Mouse (Mus musculus) fat pad, adult 2 months (tissue): Measurements from ENCODE around the gene Anp32a.

ENCODE experiments used
- DNase-seq: peaks from one replicate; pipeline ENCODE4 v3.0.0-alpha.2; 2011; ENCODE audit warnings: low read depth, low spot score; ENCODE audit errors: extremely low read depth

Anp32a gene

GRCm38 (mm10) chr9:62341123-62341486 lies at the start of gene Anp32a:
Gene Anp32a, plus strand, starts transcription at chr9:62341293.
- DNase-seq: peak; percentile 31

DNA sequence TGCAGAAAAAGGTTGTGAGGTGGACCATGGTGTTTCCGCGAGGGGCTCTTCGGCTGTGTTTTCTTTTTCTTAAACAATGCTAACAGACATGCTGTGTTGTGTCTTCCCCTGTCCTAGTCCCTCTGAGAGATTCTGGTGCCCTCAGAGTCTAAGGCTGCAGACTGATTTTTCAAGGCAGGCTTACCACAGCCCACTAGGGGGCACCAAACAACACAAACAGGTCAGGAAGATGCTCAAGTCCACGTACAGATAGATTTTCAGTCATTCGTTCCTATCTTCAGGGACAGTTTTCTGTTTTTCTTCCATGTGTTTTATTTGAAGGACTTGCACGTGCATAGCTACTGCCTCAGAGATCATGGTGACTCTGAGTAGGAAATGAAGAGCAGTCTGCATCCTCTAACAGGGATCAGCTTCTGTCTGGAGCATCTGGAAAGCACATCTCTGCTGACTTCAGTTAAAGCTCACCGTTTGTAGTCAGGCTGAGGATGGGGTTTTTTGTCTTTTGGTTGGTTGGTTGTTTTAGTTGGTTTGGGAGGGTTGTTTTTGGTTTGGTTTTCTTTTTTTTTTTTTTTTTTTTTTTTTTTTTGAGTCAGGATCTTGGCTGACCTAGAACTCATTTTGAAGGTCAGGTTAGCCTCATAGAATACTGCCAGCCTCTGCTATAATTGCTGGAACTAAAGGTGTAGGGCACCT lies 45.9 kb upstream of the Anp32a start:
- DNase-seq: no peak

GRCm38 (mm10) chr9:62296891-62297290 lies 44.2 kb upstream of the Anp32a start:
- DNase-seq: no peak

- no peak for DNase-seq
These were observed 25.5 kb upstream of the Anp32a start for GRCm38 (mm10) chr9:62315556-62315955.

GRCm38 (mm10) chr9:62318729-62319128 lies 22.4 kb upstream of the Anp32a start:
- DNase-seq: no peak

- DNase-seq: no peak
These were observed 17.3 kb upstream of the Anp32a start for GRCm38 (mm10) chr9:62323816-62324215.

DNA sequence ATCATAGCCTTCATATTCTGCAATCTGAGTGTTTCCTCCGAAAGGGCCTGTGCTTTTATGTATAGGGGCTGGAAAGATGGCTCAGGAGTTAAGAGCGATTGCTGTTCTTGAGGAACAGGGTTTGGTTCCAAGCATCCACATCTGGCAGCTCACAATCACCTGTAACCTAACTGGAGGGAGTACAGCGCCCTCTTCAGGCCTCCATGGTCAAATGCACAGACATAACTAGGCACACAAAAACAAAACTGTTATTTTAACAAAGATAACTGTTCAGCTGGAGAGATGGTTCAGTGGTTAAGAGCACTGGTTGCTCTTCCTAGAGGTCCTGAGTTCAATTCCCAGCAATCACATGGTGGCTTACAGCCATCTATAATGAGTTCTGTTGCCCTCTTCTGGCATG lies 15.1 kb upstream of the Anp32a start:
- no peak for DNase-seq

DNA sequence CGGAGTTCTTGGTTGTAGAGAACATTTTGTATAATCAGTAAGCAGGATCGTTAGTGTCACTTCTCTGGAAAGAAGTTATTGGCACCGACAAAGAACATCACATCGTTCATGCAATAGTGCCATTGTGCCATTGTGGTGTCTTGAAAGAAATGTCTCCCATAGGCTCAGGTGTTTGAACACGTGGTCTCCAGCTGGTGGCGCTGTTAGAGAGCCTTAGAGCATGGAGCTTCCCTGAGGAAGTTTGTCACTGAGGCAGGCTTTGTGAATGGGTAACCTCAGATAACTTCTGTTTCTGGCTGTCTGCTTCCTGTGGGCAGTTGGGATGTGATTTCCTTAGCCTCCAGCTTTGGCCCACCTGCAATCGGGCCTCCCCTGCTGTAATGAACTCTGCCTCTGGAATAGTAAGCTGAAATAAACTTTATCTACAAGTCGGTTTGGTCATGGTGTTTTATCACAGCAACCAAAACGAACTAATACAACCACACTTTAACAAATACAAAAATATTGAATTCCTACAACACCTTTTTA lies 6.7 kb upstream of the Anp32a start:
- DNase-seq: no peak

DNA sequence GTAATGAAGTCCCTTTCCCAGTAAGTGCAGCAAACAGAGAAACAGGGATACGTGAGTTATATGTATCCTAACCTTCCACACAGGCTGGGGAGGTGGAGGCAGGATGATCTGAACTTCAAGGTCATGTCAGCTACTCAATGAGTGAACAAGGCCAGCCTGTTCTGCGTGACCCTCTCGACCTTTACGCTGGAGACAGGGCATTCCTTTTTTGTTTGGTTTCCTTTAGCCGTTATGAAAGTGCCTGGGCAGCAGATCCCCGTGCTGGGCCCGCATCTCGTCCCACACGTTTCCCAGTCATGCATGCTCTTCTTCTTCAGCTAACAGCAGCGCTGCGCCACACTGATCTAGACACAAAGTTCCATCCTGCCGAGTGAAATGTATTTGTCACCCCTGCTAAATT lies 5.7 kb upstream of the Anp32a start:
- DNase-seq: no peak

DNA sequence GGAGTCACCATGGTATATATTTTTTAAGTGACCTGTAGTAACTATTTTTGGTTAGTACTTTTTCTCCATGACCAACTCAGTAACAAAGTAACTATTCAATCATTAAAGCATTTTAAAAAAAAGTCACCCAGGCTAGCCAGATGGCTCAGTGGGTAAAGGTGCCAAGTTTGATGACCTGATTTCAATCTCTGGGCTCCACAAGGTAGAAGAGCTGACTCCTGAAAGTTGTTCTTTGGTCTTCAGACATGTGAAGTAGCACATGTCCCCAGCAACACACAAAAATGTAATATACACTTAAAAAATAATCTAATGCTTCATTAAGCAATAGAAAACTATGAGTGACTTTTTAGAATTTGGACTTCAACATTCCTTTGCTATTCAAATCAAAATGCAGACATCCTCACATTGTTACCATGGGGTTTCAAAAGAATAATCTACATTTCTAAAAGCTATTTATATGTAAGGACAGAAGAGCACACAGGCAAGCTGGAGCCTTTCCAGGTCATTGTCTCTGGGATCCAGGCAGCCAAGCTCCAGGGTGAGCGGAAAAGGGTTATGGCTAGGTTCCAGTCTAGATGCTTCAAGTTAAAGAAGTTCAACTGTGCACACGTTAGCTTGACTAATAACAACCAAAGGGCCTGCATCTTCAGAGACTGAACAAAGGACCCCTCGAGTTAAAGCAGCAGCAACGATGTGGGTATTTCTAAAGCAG lies 3.0 kb upstream of the Anp32a start:
- DNase-seq: no peak

GRCm38 (mm10) chr9:62338636-62339191 lies 2.4 kb upstream of the Anp32a start:
- no peak for DNase-seq

- DNase-seq: no peak
These were observed 581 bp upstream of the Anp32a start for GRCm38 (mm10) chr9:62340301-62341122.

DNA sequence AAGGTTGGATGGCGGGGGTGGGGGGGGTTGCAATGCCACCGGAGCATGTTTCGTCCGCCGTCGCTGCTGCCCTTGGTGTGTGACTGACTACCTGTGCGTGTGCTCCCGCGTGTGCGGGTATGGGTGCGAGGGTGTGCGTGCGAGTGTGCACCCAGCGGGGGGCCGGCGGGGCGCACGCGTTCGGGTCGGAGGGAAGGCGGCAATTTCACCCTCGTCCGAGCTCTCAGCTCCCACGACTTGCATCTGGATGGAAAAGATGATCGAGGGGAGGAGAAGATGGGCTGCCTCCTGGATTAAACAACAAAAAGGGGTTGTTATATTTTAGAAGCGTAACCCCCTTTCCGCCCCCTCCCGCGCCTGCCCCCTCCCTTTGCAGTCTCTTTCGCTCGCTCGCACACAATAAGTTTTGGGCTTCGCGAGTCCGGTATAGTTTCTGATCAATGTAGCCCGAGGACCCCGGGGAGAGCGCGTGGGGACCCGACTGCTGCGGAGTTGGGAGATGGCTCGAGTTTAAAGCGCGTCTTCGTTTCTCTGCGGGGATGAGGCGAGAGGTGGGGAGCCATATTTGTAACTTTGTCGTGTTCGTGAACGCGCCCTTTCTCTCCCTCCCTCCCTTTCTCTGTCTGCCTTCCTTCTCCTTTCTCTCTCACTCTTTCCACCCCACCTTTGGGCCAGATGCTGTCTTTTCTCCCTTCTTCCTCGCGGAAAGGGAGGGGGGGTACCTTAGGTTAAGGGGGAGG lies 778 bp downstream of the Anp32a start:
- no peak for DNase-seq

DNA sequence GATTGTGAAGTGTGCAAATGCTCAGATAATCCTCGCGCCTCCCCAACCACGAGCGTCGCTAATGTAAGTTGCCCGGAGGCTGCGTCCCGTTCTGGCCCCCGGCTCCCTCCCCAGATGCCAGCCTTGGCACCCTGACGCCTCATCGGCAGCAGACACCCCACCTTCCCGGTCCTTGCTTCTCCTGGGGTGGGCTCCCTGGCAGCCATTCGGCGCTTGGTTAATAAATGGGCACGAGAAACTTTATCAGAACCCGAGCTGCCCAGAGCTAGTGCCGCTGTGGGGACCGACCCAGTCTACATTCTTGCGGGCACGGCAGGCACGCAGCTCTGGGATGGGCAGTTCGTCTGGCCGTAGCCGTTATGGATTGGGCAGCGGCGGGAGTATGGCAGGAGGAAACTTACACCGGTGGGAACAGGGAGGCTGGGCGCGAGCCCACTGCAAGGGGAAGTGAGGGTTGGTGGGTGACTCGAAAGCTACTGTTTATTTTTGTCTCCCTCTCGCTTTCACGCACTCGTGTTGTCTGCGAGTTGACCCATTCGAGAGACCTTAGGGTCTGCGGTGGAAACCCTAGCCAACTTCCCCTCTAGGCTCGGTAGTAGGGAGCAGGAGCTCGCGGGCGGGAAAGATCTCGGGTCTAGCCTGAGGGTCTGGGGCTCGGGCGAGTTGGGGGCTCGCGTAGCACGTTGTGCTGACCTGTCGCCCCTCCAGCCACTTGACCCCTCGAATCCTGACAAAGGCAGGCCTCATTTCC lies 1.5 kb downstream of the Anp32a start:
- no peak for DNase-seq

DNA sequence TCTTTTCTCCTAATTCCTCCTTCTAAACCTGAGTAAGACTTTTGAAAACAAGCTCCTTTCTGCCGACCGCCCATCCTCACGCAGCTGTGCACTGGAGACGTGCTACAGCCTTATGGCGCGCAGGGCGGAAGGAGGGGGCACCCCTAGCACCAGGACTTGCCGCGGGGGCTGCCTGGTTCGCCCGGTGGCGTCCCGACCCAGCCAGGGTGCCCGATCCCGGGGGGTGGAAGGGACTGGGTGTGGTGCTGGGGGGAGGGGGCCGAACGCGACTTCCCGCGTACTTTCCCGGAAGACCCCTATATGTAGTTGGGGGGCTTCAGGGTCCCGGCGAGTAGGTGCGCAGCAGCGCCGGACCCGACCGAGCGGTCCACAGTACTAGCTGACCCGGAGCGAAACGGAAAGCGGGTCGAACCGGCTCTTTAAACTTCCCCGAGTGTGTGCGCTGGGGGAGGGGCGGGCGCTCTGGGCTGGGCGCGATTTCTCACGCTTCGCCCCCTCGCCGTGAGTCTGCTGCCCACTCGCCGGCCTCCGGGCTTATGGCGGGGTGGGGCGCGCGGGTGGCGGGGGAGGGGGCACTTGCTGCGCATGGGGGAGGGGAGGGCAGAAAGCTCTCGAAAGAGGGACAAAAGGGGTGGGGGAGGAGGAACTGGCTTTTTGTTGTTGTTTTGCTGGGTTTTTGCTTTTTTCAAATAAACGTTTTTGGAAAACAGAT lies 2.3 kb downstream of the Anp32a start:
- no peak for DNase-seq

- DNase-seq: no peak
These were observed 2.9 kb downstream of the Anp32a start for GRCm38 (mm10) chr9:62343904-62344491.

GRCm38 (mm10) chr9:62344545-62344944 lies 3.5 kb downstream of the Anp32a start:
- DNase-seq: no peak

DNA sequence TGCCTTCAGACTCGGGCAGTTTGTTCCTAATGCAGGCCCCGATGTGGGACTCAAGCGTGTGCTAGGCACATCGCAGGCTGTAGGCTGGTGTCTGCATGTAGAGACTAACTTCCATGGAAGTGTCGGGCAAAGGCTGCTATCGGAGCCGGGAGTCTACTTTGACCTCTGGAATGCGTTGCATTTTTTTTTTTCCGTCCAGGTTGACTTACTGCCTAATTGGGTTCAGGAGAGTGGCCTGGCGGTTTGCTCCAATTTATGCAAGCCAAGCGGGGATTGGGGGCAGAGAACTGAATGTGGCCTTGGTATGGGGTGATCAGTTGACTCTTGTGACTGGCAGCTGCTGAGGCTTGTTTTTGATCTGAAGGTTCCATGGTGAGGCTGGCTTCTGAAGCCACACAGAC lies 4.0 kb downstream of the Anp32a start:
- no peak for DNase-seq
